Mouse (Mus musculus): ENCODE results near the gene Aco1.

- TF ChIP-seq CTCF (IDR thresholded peaks at IDR 0.05; ENCODE audit: low read depth, low read length) (no peak), GATA1 (IDR thresholded peaks at IDR 0.05; ENCODE audit: borderline replicate concordance, low read length) (no peak), TAL1 (conservative IDR thresholded peaks at IDR 0.05; ENCODE audit: low read depth, low read length) (no peak), POLR2AphosphoS5 (IDR thresholded peaks at IDR 0.05; ENCODE audit: insufficient replicate concordance, low read depth, low read length) (no peak)
Observed at GRCm38 (mm10) chr4:40106004-40106536, 36.8 kb upstream of the Aco1 start.

All from G1E (cell line).